Mouse (Mus musculus) heart, postnatal 0 days (tissue): ENCODE results near the gene Cela3b. TPM values are rescaled to one million over a fixed set of nuclear protein-coding genes. Genes with fewer than 3 reads are reported as not detected.

Experiments
- ATAC-seq: fragments of 200-750 bp; cut with Nextera tagmentation; 2 replicates; pipeline ENCODE4 v1.8.0; 2017; ENCODE audit warnings: low read depth, moderate number of reproducible peaks, moderate library complexity; ENCODE audit not compliant: insufficient read depth
- DNase-seq: peaks from one replicate; pipeline ENCODE4 v3.0.0-alpha.2; 2016; ENCODE audit warnings: low spot score
- H3K27ac ChIP-seq: fragments of 300-500 bp; sonication (generic); 2 replicates; pipeline ENCODE4 v1.5.1; 2014; ENCODE audit warnings: low read depth, mild to moderate bottlenecking
- H3K27me3 ChIP-seq: fragments of 300-500 bp; sonication (generic); 2 replicates; pipeline ENCODE4 v1.6.1; 2014; ENCODE audit warnings: low read length, mixed read lengths; ENCODE audit not compliant: control insufficient read depth, insufficient read depth
- H3K36me3 ChIP-seq: fragments of 300-500 bp; sonication (generic); replicated peaks from 2 replicates; pipeline ENCODE4 v1.6.1; 2014; ENCODE audit warnings: low read length, mixed read lengths; ENCODE audit not compliant: control insufficient read depth, insufficient read depth
- H3K4me1 ChIP-seq: fragments of 300-500 bp; sonication (generic); 2 replicates; pipeline ENCODE4 v1.6.1; 2014; ENCODE audit warnings: antibody characterized with exemption; ENCODE audit not compliant: control insufficient read depth, insufficient read depth
- H3K4me2 ChIP-seq: fragments of 300-500 bp; sonication (generic); 2 replicates; pipeline ENCODE4 v1.6.1; 2014; ENCODE audit warnings: low read depth, mild to moderate bottlenecking, low read length, moderate library complexity
- H3K4me3 ChIP-seq: fragments of 300-500 bp; sonication (generic); 2 replicates; pipeline ENCODE4 v1.5.1; 2014; ENCODE audit warnings: low read depth, low read length
- H3K9ac ChIP-seq: fragments of 300-500 bp; sonication (generic); replicated peaks from 2 replicates; pipeline ENCODE4 v1.6.1; 2014; ENCODE audit warnings: low read depth, low read length, mixed read lengths
- H3K9me3 ChIP-seq: fragments of 300-500 bp; sonication (generic); replicated peaks from 2 replicates; pipeline ENCODE4 v1.6.1; 2016; ENCODE audit warnings: low read length; ENCODE audit not compliant: control insufficient read depth
- CTCF ChIP-seq: IDR thresholded peaks from 2 replicates; pipeline ENCODE4 v1.5.1; 2016; ENCODE audit warnings: antibody characterized with exemption, control low read depth, low read depth
- EP300 ChIP-seq: IDR thresholded peaks from 2 replicates; pipeline ENCODE4 v1.6.1; 2016; ENCODE audit warnings: antibody characterized with exemption, low read depth
- WGBS: fragments of 180-500 bp; shearing (Covaris S2); extraction: QIAGEN DNeasy Blood & Tissue Kit; methylation state at CpG from one replicate; pipeline ENCODE4 v1.1.7; 2014; 5-methylcytosine and 5-hydroxymethylcytosine counted together
- polyA plus RNA-seq: library from polyadenylated mRNA; unstranded; fragments of >200 nt; fragmentation: Nextera tagmentation; extraction: Ambion mirVana; gene quantifications from 2 replicates; pipeline ENCODE4 v1.2.1, GENCODE M21; 2015
- total RNA-seq: library from RNA; depleted of rRNA; stranded (reverse); fragments of >200 nt; gene quantifications from 2 replicates; pipeline ENCODE4 v1.2.3, GENCODE M21; 2014; ENCODE audit warnings: low replicate concordance

Gene Cela3b
- total and polyA plus RNA-seq, 2 experiments from 2014 or later, result not detected

DNA sequence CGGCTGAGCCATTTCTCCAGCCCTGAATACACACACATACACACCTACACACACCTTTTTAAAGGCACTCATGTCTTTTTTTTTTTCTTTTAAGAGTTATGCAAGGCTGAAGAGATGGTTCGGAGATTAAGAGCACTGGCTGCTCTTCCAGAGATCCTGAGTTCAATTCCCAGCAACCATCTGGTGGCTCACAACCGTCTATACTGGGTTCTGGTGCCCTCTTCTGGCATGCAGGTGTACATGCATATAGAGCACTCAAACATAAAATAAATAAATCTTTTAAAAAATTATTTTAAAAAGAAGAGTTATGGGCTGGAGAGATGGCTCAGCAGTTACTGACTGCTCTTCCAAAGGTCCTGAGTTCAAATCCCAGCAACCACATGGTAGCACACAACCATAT, 39.1 kb downstream of the Cela3b start:
- Histone ChIP-seq H3K27ac (no peak overlapping the region), H3K4me2 (no peak overlapping the region), H3K36me3 (no peaks in the 10 kb centered on the region), H3K9me3 (0 out of 2 replicates have a peak, but pooled peaks cover 3% of the 10 kb centered on the region), H3K9ac (no peak overlapping the region), H3K4me3 (no peak overlapping the region), H3K4me1 (peaks cover 7% of the 10 kb centered on the region; the same call in 1 of the 2 replicates), H3K27me3 (no peaks in the 10 kb centered on the region)
- DNase-seq (no peak), ATAC-seq (no peak)
- WGBS, result 89% methylated on average over 3 of the region's 3 CpGs
- peak; percentile 33 for TF ChIP-seq CTCF
- no peak for TF ChIP-seq EP300

DNA sequence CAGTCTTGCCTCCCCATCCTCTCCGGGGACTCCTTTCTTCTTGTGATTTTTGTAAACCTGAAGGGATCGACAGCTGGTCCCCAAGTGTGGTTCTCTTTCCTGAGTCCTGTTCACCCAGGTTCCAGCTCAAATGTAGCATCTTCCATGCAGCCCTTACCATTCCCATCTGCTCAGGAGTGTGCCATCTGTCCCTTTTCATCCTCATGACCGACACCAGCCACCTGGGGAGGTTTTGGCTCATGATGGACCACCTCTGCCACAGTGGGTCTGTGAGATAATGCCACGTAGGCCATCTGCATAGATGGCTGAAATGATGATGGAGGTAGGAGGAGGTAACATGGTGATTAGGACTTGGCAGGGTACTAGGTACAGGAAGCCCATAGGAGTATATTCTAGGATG, 40.1 kb downstream of the Cela3b start:
- Histone ChIP-seq H3K4me2 (no peak overlapping the region), H3K27me3 (no peaks in the 10 kb centered on the region), H3K4me3 (no peak overlapping the region), H3K9me3 (0 out of 2 replicates have a peak, but pooled peaks cover 3% of the 10 kb centered on the region), H3K27ac (no peak overlapping the region), H3K36me3 (no peaks in the 10 kb centered on the region), H3K4me1 (peaks cover 7% of the 10 kb centered on the region; the same call in 1 of the 2 replicates), H3K9ac (no peak overlapping the region)
- no peak for TF ChIP-seq EP300
- TF ChIP-seq CTCF, result no peak
- ATAC-seq (no peak), DNase-seq (no peak)
- WGBS, result 89% methylated on average over 4 of the region's 4 CpGs

DNA sequence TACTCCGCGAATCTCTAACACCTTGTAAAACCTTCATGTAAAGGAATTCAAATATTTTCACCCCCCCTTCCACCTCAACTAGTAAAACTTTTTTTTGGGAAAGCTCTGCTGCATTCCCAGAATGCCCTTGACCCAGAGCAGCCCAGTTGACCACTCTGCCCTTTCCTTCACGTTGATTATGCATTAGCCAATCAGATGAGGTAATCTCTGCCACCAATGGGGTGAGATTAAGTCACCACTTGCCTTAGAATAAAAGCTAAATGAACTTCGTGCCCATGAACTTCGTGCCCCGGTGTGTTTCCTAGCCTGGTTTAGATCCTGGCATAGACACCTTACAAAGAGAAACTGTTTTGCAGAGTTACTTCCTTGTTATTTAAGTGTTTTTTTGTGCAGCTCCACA, 41.4 kb downstream of the Cela3b start:
- Histone ChIP-seq H3K4me3 (peak overlapping the region; percentile 70), H3K27ac (peak overlapping the region; percentile 95), H3K4me2 (peak overlapping the region; percentile 83), H3K27me3 (no peaks in the 10 kb centered on the region), H3K9ac (peak overlapping the region; percentile 79), H3K36me3 (no peaks in the 10 kb centered on the region), H3K4me1 (peaks cover 7% of the 10 kb centered on the region; the same call in 1 of the 2 replicates), H3K9me3 (0 out of 2 replicates have a peak, but pooled peaks cover 3% of the 10 kb centered on the region)
- WGBS, result 39% methylated on average over 6 of the region's 6 CpGs
- TF ChIP-seq EP300 (no peak), CTCF (no peak)
- DNase-seq (peak; percentile 20), ATAC-seq (no peak)

DNA sequence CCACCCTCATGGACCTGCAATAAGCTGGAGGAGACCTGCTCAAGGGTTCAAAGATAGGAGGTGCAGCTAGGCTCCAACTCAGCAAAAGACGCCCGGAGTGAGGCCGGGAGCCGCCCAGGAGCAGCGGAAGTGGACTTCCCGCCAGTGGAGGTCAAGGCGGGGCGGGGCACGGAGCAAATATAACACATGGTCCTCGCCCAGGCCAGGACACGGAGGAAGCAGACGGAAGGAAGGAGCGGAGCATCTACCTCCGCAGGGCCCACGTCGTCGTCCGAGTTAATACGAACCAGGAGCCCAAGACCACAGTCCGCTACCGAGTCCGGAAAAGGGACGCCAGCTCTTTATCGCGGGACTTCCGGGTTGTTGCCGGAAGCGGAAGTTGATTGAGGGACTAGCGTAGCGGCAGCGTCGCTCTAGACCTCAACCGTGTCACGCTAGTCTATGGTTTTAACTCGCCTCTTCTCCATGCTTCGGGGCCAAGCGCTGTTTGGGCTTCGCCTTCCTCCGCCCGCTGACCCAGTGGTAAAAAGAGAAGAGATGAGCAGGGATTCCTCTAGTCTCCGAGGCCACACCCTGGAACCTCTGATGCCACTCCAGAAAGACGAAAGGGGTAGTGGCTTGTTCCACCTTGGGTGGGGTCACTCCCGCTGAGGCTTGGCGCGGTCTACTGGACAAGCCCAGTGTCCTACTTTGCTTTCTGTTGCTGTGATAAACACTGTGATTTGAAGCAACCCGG, 42.1 kb downstream of the Cela3b start:
- WGBS, result under 1% methylated on average over 46 of the region's 46 CpGs
- DNase-seq (peak; percentile 91), ATAC-seq (peak; percentile 91)
- no peaks in the 10 kb centered on the region for H3K27me3 ChIP-seq
- H3K4me3 ChIP-seq, result peak overlapping the region; percentile 70
- TF ChIP-seq EP300, result peak; percentile 78; the same call in 1 of the 2 replicates
- TF ChIP-seq CTCF, result no peak
- peak overlapping the region; percentile 83 for H3K4me2 ChIP-seq
- H3K9me3 ChIP-seq, result 0 out of 2 replicates have a peak, but pooled peaks cover 3% of the 10 kb centered on the region
- peaks cover 7% of the 10 kb centered on the region; the same call in 1 of the 2 replicates for H3K4me1 ChIP-seq
- peak overlapping the region; percentile 95 for H3K27ac ChIP-seq
- H3K36me3 ChIP-seq, result no peaks in the 10 kb centered on the region
- peak overlapping the region; percentile 79 for H3K9ac ChIP-seq

DNA sequence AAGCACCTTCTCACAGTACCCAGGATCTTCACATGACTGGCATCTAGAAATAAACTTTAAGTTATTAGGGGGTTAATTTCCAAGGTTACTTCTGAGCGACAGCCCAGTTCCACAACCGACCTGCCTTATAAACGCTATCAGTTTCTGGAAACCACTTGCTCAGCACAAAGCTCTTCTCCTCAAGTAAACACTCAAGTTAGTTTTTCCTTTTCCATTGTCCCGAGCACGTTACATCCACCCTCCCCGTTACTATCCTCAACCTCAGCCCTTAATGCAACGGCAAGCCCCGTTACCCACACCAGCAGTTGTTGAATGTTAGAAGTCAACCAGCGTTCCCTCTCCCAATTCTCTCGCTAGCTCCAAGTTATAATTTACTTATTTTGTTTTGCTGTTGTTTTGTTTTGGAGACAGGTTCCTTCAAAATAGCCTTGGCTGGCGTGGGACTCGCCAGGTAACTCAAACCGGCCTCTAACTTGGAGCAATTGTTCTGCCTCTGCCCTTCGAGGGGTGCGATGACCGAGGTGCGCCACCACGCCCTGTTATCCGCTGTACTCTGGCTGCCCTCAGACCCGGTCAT, 42.8 kb downstream of the Cela3b start:
- Histone ChIP-seq H3K4me3 (peak overlapping the region; percentile 70), H3K27me3 (no peaks in the 10 kb centered on the region), H3K9ac (peak overlapping the region; percentile 79), H3K4me2 (peak overlapping the region; percentile 83), H3K9me3 (0 out of 2 replicates have a peak, but pooled peaks cover 3% of the 10 kb centered on the region), H3K4me1 (peaks cover 7% of the 10 kb centered on the region; the same call in 1 of the 2 replicates), H3K27ac (peak overlapping the region; percentile 95), H3K36me3 (no peaks in the 10 kb centered on the region)
- TF ChIP-seq EP300, result no peak
- TF ChIP-seq CTCF, result no peak
- under 1% methylated on average over 20 of the region's 20 CpGs for WGBS
- DNase-seq (no peak), ATAC-seq (no peak)
